Mouse (Mus musculus) limb, embryonic 10.5 days (tissue): Measurements from ENCODE around the gene Gpatch2. TPM values are rescaled to one million over a fixed set of nuclear protein-coding genes. Genes with fewer than 3 reads are reported as not detected.

ENCODE experiments used
- DNase-seq: peaks from one replicate; pipeline ENCODE4 v3.0.0-alpha.2; 2017; ENCODE audit warnings: low spot score
- H3K27ac ChIP-seq: fragments of 300-500 bp; sonication (generic); 2 replicates; pipeline ENCODE4 v1.5.1; 2016; ENCODE audit warnings: mild to moderate bottlenecking
- H3K27me3 ChIP-seq: fragments of 300-500 bp; sonication (generic); 2 replicates; pipeline ENCODE4 v1.6.1; 2016; ENCODE audit warnings: low read depth, mild to moderate bottlenecking; ENCODE audit not compliant: poor library complexity, severe bottlenecking
- H3K36me3 ChIP-seq: fragments of 300-500 bp; sonication (generic); 2 replicates; pipeline ENCODE4 v1.6.1; 2016; ENCODE audit warnings: mild to moderate bottlenecking, moderate library complexity
- H3K4me1 ChIP-seq: fragments of 300-500 bp; sonication (generic); 2 replicates; pipeline ENCODE4 v1.6.1; 2016
- H3K4me3 ChIP-seq: fragments of 300-500 bp; sonication (generic); 2 replicates; pipeline ENCODE4 v1.5.1; 2016; ENCODE audit warnings: mild to moderate bottlenecking, moderate library complexity
- H3K9me3 ChIP-seq: fragments of 300-500 bp; sonication (generic); replicated peaks from 2 replicates; pipeline ENCODE4 v1.6.1; 2016; ENCODE audit warnings: mild to moderate bottlenecking
- WGBS: fragments of 180-500 bp; shearing (Covaris S2); methylation state at CpG from one replicate; pipeline ENCODE4 v1.1.7; 2016; 5-methylcytosine and 5-hydroxymethylcytosine counted together
- polyA plus RNA-seq: library from polyadenylated mRNA; unstranded; fragments of >200 nt; fragmentation: Nextera tagmentation; extraction: Ambion mirVana; gene quantifications from 2 replicates; pipeline ENCODE4 v1.2.1, GENCODE M21; 2016

Gene Gpatch2
- polyA plus RNA-seq, 1 experiment from 2014 or later = 24.7 TPM

DNA sequence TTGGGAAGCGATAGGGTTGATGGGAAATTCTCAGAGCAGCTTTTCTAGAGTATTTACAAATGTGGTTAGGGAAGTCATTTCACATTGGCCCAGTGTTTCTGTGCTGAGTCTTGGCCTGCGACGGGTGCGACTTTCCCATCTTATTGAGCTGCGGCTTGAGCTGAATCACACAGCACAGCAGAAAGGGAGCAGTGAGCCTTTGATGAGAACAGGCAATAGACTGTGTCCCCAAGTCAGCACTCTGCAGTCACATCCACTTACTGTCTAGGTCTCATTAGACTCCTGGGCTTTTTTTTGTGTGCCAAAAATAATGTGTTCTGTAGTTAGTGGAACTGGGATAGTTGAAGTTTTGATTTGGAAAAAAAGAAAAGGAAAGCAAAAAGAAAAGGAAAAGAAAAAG, 14.9 kb downstream of the Gpatch2 start:
- peaks cover 47% of the 10 kb centered on the region for H3K36me3 ChIP-seq
- H3K4me1 ChIP-seq = peaks cover 8% of the 10 kb centered on the region
- H3K4me3 ChIP-seq = no peak overlapping the region
- WGBS = 84% methylated on average over 5 of the region's 5 CpGs
- H3K9me3 ChIP-seq = no peaks in the 10 kb centered on the region
- no peak for DNase-seq
- no peak overlapping the region for H3K27ac ChIP-seq
- no peaks in the 10 kb centered on the region for H3K27me3 ChIP-seq

- peaks cover 37% of the 10 kb centered on the region for H3K36me3 ChIP-seq
- H3K27ac ChIP-seq = no peak overlapping the region
- no peaks in the 10 kb centered on the region for H3K27me3 ChIP-seq
- no peak for DNase-seq
- H3K4me3 ChIP-seq = no peak overlapping the region
- 89% methylated on average over 14 of the region's 14 CpGs for WGBS
- no peaks in the 10 kb centered on the region for H3K9me3 ChIP-seq
- H3K4me1 ChIP-seq = peaks cover 8% of the 10 kb centered on the region
Observed at GRCm38 (mm10) chr1:187232196-187232955, 17.1 kb downstream of the Gpatch2 start.

- no peaks in the 10 kb centered on the region for H3K9me3 ChIP-seq
- H3K4me3 ChIP-seq = no peak overlapping the region
- peaks cover 8% of the 10 kb centered on the region for H3K4me1 ChIP-seq
- 60% methylated on average over 7 of the region's 7 CpGs for WGBS
- peaks cover 36% of the 10 kb centered on the region for H3K36me3 ChIP-seq
- no peaks in the 10 kb centered on the region for H3K27me3 ChIP-seq
- DNase-seq = no peak
- H3K27ac ChIP-seq = no peak overlapping the region
Observed at GRCm38 (mm10) chr1:187232996-187233615, 17.8 kb downstream of the Gpatch2 start.

- no peak for DNase-seq
- WGBS = 95% methylated on average over 3 of the region's 3 CpGs
Observed at GRCm38 (mm10) chr1:187235161-187235560, 19.9 kb downstream of the Gpatch2 start.

GRCm38 (mm10) chr1:187236296-187236695, 21.0 kb downstream of the Gpatch2 start:
- no peak overlapping the region for H3K27ac ChIP-seq
- H3K4me1 ChIP-seq = peaks cover 8% of the 10 kb centered on the region
- 81% methylated on average over 6 of the region's 6 CpGs for WGBS
- peaks cover 29% of the 10 kb centered on the region for H3K36me3 ChIP-seq
- no peaks in the 10 kb centered on the region for H3K9me3 ChIP-seq
- DNase-seq = no peak
- no peak overlapping the region for H3K4me3 ChIP-seq
- H3K27me3 ChIP-seq = no peaks in the 10 kb centered on the region

More at GRCm38 (mm10) chr1:187235161-187235560, 19.9 kb downstream of the Gpatch2 start:
- no peaks in the 10 kb centered on the region for H3K9me3 ChIP-seq
- H3K4me3 ChIP-seq = no peak overlapping the region
- H3K36me3 ChIP-seq = peaks cover 30% of the 10 kb centered on the region
- no peak overlapping the region for H3K27ac ChIP-seq
- H3K27me3 ChIP-seq = no peaks in the 10 kb centered on the region
- H3K4me1 ChIP-seq = peaks cover 8% of the 10 kb centered on the region

- Histone ChIP-seq H3K36me3 (peaks cover 26% of the 10 kb centered on the region), H3K27me3 (no peaks in the 10 kb centered on the region), H3K4me3 (no peak overlapping the region), H3K4me1 (peaks cover 6% of the 10 kb centered on the region), H3K27ac (no peak overlapping the region), H3K9me3 (no peaks in the 10 kb centered on the region)
- no peak for DNase-seq
- WGBS = 92% methylated on average over 4 of the region's 4 CpGs
Observed at GRCm38 (mm10) chr1:187238061-187238460, 22.8 kb downstream of the Gpatch2 start.

DNA sequence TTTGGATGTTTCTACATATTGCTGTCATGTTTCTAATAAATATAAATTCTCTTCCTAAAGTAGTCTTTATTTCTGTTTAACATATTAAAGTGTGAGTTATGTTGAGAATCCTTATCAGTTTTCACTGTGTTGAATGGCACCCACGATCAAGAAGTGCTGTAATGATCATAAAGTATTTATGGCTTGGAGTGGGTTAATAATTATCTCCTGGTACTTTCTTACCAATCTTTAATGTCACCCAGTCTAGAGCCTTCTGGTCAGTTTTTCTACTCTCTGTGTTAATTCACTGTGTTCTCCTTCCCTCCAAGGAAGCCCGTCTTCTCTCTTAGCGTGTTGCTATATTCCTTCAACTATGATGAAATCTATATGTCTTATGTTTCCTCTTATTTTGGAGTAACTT, 25.0 kb downstream of the Gpatch2 start:
- 95% methylated on average over 3 of the region's 3 CpGs for WGBS
- Histone ChIP-seq H3K4me3 (no peak overlapping the region), H3K4me1 (no peaks in the 10 kb centered on the region), H3K36me3 (peaks cover 15% of the 10 kb centered on the region), H3K9me3 (no peaks in the 10 kb centered on the region), H3K27ac (no peak overlapping the region), H3K27me3 (no peaks in the 10 kb centered on the region)
- no peak for DNase-seq

GRCm38 (mm10) chr1:187241329-187241728, 26.0 kb downstream of the Gpatch2 start:
- peaks cover 11% of the 10 kb centered on the region for H3K36me3 ChIP-seq
- H3K9me3 ChIP-seq = no peaks in the 10 kb centered on the region
- no peak overlapping the region for H3K27ac ChIP-seq
- no peak overlapping the region for H3K4me3 ChIP-seq
- WGBS = 94% methylated on average over 5 of the region's 5 CpGs
- DNase-seq = no peak
- H3K27me3 ChIP-seq = no peaks in the 10 kb centered on the region
- no peaks in the 10 kb centered on the region for H3K4me1 ChIP-seq

GRCm38 (mm10) chr1:187244734-187245133, 29.4 kb downstream of the Gpatch2 start:
- H3K4me3 ChIP-seq = no peak overlapping the region
- no peaks in the 10 kb centered on the region for H3K27me3 ChIP-seq
- H3K9me3 ChIP-seq = no peaks in the 10 kb centered on the region
- H3K4me1 ChIP-seq = no peaks in the 10 kb centered on the region
- DNase-seq = no peak
- H3K36me3 ChIP-seq = peaks cover 2% of the 10 kb centered on the region; the same call in 1 of the 2 replicates
- H3K27ac ChIP-seq = no peak overlapping the region
- 90% methylated on average over 5 of the region's 5 CpGs for WGBS

DNA sequence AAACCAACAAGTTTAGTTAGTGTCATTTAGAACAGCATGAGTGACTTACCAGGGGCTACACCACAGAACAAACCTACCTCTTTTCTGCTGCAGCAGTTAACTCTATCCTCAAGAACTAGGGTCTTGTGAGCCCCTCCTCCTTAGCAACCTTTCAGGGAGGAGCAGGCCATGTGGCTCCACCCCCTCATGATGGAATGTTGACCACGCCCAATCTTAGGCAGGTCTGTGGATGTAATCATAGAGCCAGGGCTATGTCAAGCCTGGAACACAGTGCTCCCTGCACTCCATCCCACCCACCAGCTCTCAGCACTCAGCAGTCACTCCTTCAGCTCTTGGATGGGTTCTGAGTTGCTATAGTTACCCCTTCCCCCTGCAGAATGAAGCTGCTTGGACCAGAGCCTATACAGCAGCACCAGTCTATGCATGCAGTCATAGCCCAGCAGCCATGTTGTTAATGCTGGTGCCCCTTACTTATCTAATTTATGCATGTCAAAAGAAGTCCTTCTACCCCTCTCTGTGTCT, 35.5 kb downstream of the Gpatch2 start:
- no peaks in the 10 kb centered on the region for H3K27me3 ChIP-seq
- H3K27ac ChIP-seq = no peak overlapping the region
- peaks cover 10% of the 10 kb centered on the region; the same call in 1 of the 2 replicates for H3K36me3 ChIP-seq
- no peak overlapping the region for H3K4me3 ChIP-seq
- 86% methylated on average over 1 of the region's 1 CpGs for WGBS
- H3K4me1 ChIP-seq = no peaks in the 10 kb centered on the region
- no peak for DNase-seq
- H3K9me3 ChIP-seq = no peaks in the 10 kb centered on the region

DNA sequence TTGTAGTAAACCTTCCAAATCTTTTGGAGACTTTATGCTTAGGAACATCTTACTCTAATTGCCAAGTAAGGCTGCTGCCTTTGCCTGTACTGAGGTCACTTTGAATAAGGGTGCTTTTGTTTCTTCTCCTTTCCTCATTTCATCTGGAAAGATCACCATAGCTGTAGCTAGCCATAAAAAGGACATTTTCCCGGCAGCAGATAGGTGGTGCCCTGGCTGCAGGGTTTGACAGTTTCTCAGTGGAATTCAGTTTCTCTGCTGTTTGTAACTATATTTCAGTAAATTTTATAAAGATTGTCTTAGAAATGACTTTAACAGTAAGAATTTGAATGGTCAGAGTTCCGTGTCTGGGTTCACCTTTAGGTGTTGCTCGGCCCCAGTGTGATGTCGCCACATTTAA, 43.4 kb downstream of the Gpatch2 start:
- no peaks in the 10 kb centered on the region for H3K27me3 ChIP-seq
- no peaks in the 10 kb centered on the region for H3K9me3 ChIP-seq
- no peak overlapping the region for H3K27ac ChIP-seq
- DNase-seq = no peak
- no peaks in the 10 kb centered on the region for H3K4me1 ChIP-seq
- 88% methylated on average over 4 of the region's 4 CpGs for WGBS
- 0 out of 2 replicates have a peak, but pooled peaks cover 3% of the 10 kb centered on the region for H3K36me3 ChIP-seq
- no peak overlapping the region for H3K4me3 ChIP-seq

GRCm38 (mm10) chr1:187267601-187268000, 52.3 kb downstream of the Gpatch2 start:
- Histone ChIP-seq H3K27me3 (no peaks in the 10 kb centered on the region), H3K4me3 (no peak overlapping the region), H3K27ac (no peak overlapping the region), H3K9me3 (no peaks in the 10 kb centered on the region), H3K36me3 (no peaks in the 10 kb centered on the region), H3K4me1 (peaks cover 35% of the 10 kb centered on the region)
- DNase-seq = no peak
- WGBS = 74% methylated on average over 4 of the region's 4 CpGs
